Mouse (Mus musculus): ENCODE data around the gene Lrsam1.

The Lrsam1 gene

DNA sequence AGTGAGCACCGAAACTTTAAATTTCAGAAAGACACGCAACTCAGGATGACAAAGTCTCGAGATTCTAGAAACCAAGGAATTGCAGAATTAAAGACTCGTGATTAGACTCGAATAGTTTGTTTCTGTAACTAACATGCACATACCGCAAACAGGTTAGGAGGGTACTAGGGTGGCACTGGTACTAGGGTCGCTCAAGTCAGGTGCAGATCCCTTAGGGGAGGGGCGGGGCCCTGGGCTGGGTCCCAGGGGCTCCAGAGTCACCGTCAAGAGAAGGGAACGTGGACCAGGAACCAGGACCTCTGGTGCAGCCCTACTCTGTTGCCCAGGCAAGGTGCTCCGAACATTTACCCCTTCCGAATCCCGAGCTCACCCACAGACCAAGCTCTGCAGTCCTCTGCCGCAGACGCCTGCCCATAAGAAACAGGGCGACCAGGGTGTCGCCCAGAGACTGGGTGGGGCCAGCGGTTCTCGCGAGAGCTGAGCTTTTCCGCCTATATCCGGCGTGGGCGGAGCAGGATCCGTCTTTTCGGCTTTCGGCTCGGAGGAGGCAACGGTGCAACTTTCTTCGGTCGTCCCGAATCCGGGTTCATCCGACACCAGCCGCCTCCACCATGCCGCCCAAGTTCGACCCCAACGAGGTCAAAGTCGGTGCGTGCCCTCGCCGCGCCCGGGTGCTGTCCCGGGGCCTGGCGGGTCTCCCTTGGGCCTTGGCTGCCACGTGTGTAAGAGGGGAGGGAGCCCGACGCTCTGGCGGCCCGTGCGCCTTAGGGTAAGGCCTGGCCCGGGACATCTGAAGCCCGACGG is at the start of gene Lrsam1, which contains the start of gene Rpl12:
Lrsam1 (minus strand) TSS at position 423 of the 804 bp plus-strand sequence.
Rpl12 (plus strand) TSS at position 368 of the 804 bp plus-strand sequence.
- peak; percentile 94 for DNase-seq (ENCODE audit: low read depth, low spot score)

DNA sequence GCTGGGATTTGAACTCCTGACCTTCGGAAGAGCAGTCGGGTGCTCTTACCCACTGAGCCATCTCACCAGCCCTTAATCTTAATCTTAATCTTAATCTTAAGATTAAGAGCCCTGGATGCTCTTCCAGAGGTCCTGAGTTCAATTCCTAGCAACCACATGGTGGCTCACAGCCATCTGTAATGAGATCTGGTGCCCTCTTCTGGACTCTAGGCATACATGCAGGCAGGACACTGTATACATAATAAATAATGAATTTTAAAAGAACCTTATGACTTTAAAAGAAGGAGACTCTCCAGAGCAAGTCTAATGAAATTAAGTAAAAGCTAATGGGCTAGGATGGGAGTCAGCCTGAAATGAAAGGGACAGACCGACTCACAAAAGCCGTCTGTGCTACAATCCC is 47.6 kb upstream of the Lrsam1 start:
- DNase-seq (ENCODE audit: low read depth, low spot score) = peak; percentile 34

DNA sequence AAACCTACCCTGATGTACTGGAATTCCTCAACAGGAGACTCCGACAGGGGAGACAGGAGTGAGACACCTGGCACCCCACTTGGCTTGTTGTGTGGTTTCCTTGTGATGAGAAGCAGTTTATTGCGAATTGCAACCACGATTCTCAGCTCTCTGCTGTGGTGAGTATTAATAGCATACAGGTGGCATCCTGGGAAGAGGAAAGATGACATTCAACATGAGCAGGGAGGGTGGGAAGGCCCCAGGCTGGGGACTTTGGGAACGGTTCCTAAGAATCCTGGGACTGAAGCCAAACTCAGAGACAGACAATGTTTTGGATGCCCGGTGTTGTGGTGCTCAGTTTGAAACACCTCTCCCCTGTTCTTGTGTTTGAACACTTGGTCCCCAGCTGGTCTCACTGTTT is 43.6 kb upstream of the Lrsam1 start:
- no peak for DNase-seq (ENCODE audit: low read depth, low spot score)

DNA sequence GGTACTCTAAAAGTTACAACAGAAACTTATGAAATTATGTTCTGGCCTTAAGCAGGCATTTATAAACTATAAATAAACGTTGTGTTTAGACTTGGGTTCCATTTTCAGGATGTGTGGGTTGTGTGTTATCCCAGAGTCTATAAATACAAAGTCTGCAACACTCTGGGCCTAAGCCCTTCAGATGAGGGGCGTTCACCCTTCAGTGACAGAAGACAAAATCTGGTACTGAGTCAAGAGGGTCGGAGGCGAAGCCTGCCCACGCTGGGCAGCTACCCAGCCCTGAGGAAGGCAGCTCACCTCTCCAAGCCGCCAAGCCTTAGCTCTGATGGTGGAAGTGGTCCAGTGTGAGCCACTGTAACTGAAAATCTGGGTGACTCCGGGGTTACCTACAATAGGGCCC is 40.7 kb upstream of the Lrsam1 start:
- no peak for DNase-seq (ENCODE audit: low read depth, low spot score)

DNA sequence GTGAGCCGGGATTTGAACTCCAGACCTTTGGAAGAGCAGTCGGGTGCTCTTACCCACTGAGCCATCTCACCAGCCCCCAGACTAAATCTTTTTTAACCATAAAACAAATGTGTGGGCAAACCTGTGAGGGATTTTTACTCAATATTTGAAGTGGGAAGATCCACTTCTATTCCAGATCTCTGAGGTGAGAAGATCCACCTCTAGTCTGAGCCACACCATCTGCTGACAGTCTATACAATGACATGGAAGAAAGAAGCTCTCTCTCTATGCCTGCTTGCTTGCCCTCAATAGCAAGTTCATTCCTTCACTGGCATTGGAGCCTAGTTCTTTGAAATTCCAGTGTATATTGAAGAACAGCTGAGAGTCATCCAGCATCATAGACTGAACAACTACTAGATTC is 38.3 kb upstream of the Lrsam1 start:
- no peak for DNase-seq (ENCODE audit: low read depth, low spot score)

DNA sequence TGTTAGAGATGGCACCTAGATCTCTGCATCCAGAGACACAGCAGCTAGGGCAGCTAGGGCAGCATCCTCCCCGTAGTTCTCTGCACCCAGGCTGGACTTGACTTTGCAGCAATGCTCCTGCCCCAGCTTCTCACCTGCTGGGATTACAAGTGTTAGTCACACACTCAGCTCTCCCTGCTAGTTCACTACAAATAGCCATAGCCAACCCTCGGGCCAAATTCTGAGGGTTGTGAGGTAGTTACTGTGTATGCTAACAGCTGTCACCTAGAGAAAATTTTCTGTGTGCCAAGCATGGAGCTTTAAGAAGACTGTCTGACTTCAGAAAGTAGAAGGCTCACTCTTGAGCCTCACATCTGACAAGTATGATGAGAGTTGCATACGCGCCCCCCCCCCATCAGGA is 36.4 kb upstream of the Lrsam1 start:
- DNase-seq (ENCODE audit: low read depth, low spot score) = no peak

DNA sequence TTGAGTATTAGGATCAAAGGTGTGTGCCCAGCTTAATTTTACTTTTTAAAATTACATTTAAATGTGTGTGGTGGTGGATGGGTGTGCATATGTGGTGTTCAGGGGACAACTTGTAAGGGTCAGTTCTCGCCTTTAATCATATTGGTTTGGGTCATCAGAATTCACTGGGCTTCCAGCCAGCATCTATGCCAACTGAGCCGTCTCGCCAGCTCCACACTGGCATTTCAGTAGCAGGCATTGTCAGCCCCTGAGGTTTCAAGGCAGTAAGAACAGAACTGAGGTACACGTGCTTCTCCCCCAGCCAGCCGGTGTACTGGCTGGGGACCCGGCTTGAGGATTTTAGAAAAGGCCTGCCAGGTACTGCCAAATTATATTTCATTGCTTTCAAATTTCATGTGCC is 35.7 kb upstream of the Lrsam1 start:
- no peak for DNase-seq (ENCODE audit: low read depth, low spot score)

DNA sequence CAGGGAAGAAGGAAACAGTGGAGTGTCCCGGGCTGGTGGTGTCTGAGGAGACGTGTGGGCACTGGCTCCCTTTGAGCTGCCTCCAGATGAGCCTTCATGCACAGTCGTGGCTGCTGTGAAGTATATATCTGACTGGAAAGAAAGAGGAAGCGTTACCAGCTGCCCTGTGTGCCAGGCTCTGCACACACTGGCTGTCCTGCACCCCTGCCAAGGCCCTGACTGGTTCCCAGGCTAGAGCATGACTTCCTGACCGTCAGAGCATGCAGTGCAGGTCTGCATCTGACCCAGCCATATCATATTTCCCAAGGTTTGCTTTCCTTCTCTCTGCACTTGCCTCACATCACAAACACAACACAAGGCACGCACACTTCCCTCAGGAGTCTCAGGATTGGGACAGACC is 30.7 kb upstream of the Lrsam1 start:
- no peak for DNase-seq (ENCODE audit: low read depth, low spot score)

DNA sequence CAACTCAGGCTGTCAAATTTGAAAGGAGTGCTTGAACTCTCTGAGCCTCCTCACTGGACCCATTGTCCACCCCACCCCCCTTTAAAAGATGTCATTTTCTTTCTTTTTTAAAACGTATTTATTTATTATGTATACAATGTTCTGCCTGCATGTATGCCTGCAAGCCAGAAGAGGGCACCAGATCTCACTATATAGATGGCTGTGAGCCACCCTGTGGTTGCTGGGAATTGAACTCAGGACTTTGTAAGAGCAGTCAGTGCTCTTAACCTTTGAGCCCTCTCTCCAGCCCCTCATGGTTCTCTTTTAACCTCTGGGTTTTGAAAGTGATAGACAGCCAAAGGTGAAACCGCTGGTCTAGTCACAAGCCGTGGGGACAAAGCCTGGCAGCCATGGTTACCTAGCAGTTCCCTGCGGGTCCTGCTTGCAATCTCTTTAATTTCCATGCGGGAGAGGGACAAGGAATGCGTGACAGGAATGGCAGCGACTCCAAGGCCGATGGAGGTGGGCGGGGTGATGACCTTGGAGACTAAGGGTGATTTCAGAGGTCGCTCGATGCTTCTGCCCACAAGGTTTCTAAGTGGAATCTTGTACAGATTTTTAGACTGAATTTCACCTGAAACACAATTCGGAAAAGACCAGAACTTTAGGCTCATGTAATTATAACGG is 28.9 kb upstream of the Lrsam1 start:
- peak; percentile 71 for DNase-seq (ENCODE audit: low read depth, low spot score)

- no peak for DNase-seq (ENCODE audit: low read depth, low spot score)
These were observed 28.0 kb upstream of the Lrsam1 start for GRCm38 (mm10) chr2:32989376-32989775.

GRCm38 (mm10) chr2:32985844-32986243 is 24.4 kb upstream of the Lrsam1 start:
- DNase-seq (ENCODE audit: low read depth, low spot score) = no peak

- no peak for DNase-seq (ENCODE audit: low read depth, low spot score)
These were observed 22.2 kb upstream of the Lrsam1 start for GRCm38 (mm10) chr2:32983617-32984016.

GRCm38 (mm10) chr2:32982700-32983099 is 21.3 kb upstream of the Lrsam1 start:
- DNase-seq (ENCODE audit: low read depth, low spot score) = peak; percentile 64

DNA sequence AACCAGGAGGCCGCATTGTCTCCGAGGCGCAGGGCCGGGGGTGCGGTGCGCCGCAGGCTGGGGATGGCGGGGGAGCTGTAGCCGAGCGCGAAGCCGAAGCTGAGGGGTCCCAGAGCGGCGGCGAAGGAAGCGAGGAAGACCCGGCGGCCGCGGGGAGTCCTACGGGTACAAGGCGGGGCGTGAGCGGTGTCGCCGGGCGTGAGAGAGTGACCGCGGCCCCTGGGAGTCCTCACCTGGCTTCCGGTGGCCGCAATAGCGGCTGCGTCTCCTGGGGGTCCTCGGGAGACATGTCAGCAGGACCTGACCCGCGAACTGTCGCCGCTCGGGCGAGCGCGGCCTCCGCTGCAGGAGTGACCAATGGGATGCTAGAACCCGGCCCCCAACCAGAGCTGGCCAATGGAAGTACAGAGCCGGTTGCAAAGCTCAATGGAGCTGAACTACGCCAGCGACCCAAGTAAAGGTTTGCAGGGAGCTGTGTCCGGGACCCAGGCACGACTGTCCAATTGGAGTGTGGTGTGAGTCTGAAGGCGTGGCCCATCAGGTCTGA is 20.4 kb upstream of the Lrsam1 start, which contains the start of gene Slc2a8:
Slc2a8 (minus strand) TSS at position 359 of the 547 bp plus-strand sequence.
- peak; percentile 97 for DNase-seq (ENCODE audit: low read depth, low spot score)

- DNase-seq (ENCODE audit: low read depth, low spot score) = no peak
These were observed 19.9 kb upstream of the Lrsam1 start for GRCm38 (mm10) chr2:32981281-32981680.

- DNase-seq (ENCODE audit: low read depth, low spot score) = no peak
These were observed 18.3 kb upstream of the Lrsam1 start for GRCm38 (mm10) chr2:32979675-32980074.

GRCm38 (mm10) chr2:32978675-32979074 is 17.3 kb upstream of the Lrsam1 start:
- DNase-seq (ENCODE audit: low read depth, low spot score) = no peak

- no peak for DNase-seq (ENCODE audit: low read depth, low spot score)
These were observed 15.7 kb upstream of the Lrsam1 start for GRCm38 (mm10) chr2:32977114-32977513.

DNA sequence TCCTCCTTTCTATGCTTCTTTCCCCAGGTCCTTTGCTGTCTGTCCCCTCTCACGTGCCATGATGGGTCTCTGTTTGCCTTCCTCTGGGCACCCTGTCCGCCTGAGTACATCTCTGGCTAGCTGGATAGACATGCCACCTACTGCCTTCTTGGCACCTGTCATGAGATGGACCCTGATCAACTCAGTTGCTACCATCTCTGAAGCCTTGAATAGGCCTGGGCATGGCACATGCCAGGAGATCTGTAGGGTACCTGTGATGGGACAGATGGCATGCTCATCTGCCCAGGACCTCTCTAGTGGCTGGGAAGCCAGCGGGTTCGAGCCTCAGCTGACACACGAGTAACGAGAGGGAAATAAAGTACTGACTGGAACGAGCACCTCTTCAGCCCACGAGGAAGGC is 12.8 kb upstream of the Lrsam1 start:
- no peak for DNase-seq (ENCODE audit: low read depth, low spot score)

DNA sequence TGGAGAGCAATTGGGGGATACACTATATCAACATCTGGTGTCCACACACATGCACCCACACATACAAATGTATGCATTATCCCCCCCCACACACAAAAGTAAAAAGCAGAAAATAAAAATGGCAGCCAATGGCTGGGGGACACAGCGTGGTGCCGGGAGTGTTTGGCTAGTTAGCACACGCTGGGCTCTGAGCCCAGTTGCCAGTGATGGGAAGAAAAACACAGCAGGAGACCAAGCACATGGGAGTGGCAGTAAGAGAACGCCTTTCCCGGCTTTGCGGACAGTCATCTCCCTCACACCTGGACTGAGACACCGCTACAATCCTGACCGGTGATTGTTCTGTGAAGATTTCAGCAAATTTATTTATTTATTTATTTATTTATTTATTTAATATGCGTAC is 9.8 kb upstream of the Lrsam1 start:
- peak; percentile 92 for DNase-seq (ENCODE audit: low read depth, low spot score)

- no peak for DNase-seq (ENCODE audit: low read depth, low spot score)
These were observed 7.9 kb upstream of the Lrsam1 start for GRCm38 (mm10) chr2:32969326-32969725.

DNA sequence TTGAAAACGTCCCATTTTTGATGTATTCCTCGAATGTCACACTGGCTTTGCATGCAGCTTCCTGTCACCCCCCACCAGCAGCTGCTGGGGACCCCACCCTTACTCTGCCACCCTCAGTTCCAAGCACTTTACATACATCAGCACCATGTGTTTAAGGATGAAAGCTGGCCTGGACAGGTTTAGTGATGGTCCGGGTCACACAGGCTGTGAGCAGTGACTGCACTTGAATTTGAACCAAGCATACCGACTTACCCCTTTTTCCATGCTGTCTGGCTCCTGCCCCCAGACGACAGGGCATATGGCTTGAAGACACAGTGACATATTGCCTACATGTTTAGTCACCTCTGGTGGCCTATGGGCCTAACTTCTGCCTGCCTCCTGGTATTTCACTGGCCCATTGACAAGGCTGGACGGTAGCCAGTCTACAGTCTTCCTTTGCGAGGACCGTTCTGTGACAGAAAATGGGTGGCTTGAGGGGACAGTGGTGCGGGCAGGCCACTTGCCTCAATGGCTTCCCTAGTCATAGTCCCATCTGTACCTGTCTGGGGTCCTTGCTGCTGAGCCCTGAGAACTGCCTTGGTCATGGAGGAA is 6.7 kb upstream of the Lrsam1 start:
- DNase-seq (ENCODE audit: low read depth, low spot score) = no peak
